Mouse (Mus musculus): ENCODE measurements at regions not wholly inside any gene's neighbourhood (a gene's known extent, or its start where the extent isn't known, plus 50 kb on each side); places are given as distances from the start of the nearest gene placed in this dataset.

DNA sequence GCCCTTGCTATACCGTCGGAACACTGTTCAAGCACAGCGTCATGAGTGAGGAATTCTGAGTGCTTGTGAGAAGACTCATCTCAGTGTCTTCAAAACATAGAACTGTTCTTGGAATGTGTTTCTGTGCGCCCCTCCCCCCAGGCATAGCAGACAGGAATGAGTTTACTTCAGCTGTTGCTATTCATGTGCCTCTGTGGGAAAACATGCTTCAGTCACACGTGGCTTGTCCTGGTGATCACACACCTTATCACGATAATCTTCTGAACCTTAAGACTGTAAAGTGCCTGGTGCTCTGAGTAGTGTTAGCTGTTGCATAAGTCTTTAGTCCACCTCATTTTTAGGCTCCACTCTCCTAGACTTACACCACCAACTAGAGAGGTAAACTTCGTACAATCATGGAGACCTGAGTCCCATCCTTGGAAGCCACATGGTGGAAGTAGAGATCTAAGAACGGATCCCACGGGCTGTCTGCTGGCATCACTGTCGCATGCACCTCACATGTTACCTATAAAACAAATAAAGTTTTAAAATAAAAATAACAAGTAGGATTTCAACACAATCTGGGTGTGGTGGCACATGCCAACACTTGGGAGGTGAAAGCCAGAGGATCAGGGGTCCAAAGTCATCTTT, 1143.8 kb downstream of the 4930447A16Rik start:
- DNase-seq, result no peak

GRCm38 (mm10) chr15:38570144-38570543, 1144.8 kb downstream of the 4930447A16Rik start:
- DNase-seq, result no peak

- DNase-seq, result no peak
Measured at GRCm38 (mm10) chr15:38570735-38571134, 1145.4 kb downstream of the 4930447A16Rik start.

GRCm38 (mm10) chr15:38572652-38573051, 1147.3 kb downstream of the 4930447A16Rik start:
- DNase-seq, result no peak

DNA sequence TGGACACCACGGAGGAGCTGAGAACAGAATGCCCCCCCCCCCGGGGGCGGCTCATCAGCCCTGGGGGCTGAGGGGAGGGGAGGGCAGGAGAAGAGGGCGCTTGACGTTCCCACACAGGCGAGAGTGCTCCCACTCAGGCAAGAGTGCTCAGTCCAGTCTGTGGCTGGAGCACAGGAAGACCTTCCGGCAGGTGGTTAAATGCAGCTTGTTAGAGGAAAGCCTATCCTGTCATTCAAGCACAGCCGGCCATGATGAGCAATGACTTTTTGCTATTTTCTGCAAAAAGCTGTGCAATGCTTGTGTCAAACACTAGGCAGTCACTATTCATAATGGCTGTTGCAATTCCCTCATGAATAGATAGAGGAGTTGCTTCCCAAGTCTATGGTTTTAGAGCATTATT, 1149.1 kb downstream of the 4930447A16Rik start:
- no peak for DNase-seq

DNA sequence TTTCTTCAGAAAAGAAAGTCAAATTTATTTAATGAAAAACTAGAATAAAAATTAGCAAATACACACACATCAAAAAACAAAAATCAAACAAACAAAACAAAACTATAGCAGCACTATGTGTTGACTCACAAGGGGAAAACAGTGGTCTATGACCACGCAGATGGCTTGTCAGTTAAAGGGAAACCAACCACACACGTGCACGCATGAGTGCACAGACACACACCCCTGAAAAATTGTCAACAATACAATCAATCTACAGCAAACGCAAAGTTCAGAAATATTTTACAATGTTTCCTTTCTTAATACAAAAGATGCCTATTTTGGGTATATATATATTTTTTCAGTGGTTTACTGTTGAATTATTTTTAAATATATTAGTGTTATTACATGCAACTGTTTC, 1149.9 kb downstream of the 4930447A16Rik start:
- no peak for DNase-seq

DNA sequence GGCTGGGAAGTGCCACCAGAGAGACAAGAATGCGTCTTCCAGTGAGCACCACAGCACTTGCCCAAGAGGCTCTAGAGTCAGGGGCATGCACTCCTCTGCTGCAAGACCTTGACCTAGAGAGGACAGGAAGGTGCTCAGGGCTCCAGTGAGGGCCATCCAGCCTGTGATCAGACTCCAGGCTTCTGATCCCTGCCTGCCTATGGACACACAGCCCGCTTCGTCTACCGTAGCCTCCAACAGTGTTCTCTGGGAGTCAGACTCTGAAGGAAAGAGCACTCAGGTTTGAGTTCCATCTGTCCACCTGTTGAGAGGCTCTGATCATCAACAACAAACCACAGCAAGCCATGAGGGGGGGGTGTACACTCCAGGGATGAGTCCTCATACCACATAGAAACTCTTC, 1152.3 kb downstream of the 4930447A16Rik start:
- no peak for DNase-seq

DNA sequence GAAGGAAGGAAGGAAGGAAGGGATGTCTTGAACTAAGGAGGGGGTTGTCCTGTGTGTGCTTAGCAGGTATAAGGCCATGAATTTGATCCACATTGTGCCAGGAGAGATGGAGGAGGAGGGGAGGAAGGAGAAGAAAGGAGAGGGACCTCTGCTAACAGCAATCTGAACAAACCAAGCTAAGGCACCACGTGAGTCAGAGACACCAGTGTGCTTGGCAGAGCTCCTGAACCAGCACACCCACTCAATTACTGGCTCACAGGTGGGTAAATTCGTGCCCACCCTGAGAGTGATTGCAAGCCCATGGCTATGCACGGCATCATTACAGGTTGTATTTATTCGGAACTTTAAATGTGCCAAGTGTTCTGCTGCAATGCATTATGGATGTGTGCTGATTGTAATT, 1154.1 kb downstream of the 4930447A16Rik start:
- no peak for DNase-seq

- no peak for DNase-seq
Measured at GRCm38 (mm10) chr15:38583500-38583899, 1158.1 kb downstream of the 4930447A16Rik start.

- no peak for DNase-seq
Measured at GRCm38 (mm10) chr15:38584425-38584824, 1159.1 kb downstream of the 4930447A16Rik start.

DNA sequence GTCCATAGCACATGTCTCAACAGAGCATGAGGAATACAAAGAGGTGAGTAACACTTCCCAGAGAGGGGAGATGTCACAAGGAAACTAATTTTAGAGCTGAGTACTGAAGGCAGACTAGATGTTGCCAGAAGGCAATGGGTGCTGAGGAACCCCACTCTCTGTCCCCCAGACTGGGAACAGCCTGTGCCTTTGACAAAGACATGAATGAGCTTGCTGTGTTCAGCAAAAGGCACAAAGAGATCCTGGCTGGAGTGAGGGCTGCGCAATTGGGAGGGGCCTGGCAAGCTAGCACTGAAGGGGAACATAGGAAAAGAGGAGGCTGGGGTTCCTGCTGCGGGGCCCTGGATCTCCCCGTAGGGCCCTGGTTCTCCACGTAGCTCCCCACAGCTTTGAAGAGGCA, 1160.3 kb downstream of the 4930447A16Rik start:
- DNase-seq, result no peak

GRCm38 (mm10) chr15:38586594-38586993, 1161.2 kb downstream of the 4930447A16Rik start:
- no peak for DNase-seq

DNA sequence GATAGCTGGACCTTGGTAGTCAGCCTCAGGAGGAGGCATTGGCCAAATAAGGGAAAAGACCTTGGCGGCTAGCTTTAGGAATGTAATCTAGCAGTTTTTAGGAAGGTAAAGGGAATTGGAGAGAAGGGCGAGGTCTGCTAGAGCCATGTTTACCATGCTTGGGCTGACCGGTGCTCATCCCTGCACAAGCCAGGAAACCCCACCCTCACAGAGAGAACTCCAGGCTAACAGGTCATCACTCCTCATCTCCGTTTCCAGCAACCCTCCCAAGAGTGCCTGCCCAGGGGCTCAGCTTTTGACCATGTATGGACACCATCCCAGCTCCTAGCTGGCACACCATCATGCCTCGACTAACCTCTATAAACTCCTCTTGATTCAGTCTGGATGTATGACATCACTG, 1162.9 kb downstream of the 4930447A16Rik start:
- no peak for DNase-seq

DNA sequence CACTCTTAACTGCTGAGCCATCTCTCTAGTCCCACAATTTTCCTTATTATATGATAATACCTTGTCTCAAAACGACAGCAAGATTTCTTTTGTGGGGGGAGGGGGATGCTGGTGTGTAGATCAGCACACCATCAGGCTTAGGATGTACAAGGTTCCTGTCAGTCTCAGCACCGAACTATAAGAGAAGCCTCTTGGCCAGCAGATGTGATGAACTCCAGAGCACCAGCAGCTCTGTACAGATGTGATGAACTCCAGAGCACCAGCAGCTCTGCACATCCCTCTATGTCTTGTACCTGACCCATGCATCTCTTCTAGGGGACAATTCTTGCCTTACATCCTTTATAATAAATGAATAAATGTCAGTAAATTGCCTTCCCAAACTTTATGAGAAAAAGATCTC, 1163.7 kb downstream of the 4930447A16Rik start:
- DNase-seq, result no peak

DNA sequence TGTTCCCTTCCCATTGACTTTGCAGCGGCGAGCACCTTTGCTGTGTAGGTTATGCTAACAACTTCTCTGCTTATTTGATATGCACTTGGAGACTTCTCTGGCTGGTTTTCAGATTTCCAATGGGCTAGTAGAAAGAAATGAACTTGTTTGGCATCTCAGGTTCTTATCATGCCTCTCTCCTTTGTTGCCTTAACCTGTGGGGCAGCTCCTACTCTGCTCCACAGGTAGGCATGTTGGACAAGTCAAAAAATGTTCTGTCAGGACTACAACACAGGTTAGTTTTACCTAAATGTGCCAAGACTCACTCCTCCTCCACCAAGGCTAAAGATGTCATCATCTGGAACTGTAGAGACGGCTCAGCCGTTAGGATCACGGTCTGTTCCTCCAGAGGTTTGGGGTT, 1164.3 kb downstream of the 4930447A16Rik start:
- DNase-seq, result no peak

- DNase-seq, result no peak
Measured at GRCm38 (mm10) chr15:38594095-38594494, 1168.7 kb downstream of the 4930447A16Rik start.

- no peak for DNase-seq
Measured at GRCm38 (mm10) chr15:38594747-38595146, 1169.4 kb downstream of the 4930447A16Rik start.

DNA sequence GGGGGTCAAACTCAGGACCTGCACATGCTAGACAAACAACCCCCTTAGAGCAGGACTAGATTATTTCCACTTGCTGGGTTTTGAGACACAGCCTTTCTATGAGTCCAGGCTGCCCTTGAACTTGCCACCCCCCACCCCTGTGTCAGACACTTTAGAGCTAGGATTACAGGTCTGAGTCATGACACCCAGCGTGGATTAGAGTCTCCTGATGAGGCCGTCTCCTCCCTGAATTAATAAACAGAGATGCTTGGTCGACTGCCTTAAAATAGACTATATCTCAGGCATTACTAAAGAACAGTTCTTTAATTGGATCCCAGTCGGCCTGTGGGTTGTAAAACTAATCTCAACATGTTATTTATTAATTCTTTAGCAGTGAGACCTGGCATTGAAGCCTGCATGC, 1170.5 kb downstream of the 4930447A16Rik start:
- no peak for DNase-seq

DNA sequence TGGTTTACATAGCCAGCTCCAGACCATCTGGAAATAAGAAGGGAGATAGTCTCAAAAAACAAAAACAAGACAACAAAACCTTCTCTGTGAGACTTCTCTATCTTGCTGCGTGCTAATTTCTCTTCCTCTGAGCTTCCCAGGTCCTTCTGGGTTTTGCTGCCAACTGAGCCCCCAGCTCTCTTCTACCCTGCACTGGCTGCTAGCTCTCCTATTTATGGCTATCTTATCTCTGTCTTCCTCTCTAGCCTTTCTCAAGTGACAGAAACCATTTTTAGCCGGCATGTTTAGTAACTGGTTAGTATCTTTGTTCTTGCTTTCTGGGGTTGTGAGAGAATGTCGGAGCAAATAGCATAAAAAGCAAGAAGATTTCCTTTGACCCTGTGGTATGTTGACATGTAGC, 1172.1 kb downstream of the 4930447A16Rik start:
- no peak for DNase-seq

DNA sequence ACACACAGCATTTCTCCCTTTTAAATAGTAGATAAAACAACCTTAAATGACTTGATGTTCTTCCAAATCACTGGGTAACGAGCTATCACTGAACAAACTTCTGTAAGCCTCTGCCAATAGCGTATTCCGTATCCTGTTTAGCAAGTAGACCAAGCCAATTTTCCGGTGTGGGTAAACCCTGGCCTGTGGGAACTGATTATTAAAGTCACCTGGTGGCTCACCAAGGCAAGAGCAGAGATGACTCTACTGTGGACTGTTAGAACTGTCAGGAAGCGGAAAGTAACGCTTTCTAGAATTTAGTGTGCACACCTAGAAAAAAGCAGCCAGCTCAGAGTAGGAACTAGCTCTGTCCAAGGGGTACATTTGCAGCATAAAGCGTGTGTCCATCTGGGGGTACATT, 1176.1 kb downstream of the 4930447A16Rik start:
- DNase-seq, result no peak

DNA sequence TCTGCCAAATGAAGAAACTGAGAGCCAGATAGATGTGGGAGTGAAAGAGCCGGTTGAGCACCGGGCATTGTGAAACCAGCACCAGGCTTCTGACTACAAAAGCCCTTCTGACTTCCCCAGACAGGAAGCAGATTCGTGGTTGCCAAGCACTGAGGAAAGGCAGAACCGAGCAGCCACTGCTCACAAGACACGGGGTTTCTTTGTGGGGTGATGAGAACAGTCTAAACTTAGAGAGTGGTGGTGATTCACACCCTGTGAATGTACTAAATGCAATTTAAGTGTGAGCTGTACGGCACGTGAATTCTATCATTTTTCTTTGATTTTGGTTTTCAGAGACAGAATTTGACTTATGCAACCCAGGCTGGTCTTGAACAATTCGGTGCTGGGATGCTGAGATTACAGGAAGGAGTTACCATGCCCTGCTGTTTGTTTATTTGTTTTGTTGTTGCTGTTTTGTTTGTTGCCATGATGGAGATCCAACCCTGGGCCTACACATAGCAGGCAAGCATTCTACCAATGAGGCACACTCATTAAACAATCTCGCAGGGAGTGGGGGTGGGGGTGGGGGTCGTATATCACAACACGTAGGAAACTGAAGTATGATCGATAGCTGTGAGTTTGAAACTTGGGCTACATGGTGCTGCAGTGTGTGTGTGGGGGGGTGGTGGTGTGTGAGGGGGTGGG, 1177.0 kb downstream of the 4930447A16Rik start:
- DNase-seq, result peak; percentile 59 to 66

DNA sequence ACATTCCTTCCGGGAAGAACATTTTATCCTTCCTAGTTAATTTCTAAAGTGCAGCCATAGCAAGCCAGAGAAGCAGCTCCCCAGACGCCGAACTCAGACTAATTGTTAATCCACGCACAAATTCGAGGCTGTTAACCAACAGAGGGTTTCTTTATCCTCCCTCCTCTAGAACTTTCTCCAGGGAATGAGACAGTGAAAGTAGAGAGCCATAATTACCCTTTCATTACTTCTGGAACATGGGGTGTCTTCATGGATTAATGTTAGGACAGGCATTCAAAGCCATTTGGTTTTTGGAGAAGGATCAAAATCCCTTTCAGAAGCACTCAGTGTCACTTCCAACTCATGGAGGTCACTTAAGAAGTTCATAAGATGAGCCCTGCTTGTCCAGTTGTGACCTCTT, 1178.6 kb downstream of the 4930447A16Rik start:
- DNase-seq, result no peak

GRCm38 (mm10) chr15:38607368-38607767, 1182.0 kb downstream of the 4930447A16Rik start:
- DNase-seq, result peak; percentile 47 to 61

DNA sequence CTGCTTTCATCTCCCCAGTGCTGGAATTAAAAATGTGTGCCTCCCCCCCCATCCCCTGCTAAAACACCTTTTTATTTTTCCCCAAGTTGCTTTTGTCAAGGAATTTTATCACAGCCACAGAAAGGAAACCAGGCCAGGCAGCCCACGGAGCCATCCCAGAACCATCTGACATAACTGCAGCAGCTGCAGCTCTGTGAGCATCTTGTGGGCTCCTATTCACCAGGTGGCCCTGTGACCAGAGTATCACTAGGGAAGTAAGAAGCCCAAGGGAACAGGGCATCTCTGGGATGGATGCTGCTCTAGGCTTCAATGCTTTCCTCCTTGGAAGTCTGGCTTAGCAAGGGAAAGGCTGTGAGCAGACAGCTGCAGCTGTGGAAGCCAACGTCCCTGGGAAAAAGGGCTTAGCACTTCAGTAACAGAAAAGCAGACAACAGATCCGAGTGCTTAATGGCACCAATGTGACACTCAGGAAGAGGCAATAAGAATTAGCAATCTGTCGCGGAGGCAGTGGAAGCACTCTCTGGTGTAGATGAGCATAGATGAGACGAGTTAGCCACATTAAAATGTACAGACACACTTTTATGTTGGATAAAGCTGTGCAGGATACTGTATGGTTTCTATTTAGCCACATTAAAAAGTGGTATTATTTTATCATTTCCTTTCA, 1183.0 kb downstream of the 4930447A16Rik start:
- DNase-seq, result no peak
